Mouse (Mus musculus) heart, postnatal 0 days (tissue): ENCODE measurements around the gene Fyb2.

Experiments
- CTCF ChIP-seq: IDR thresholded peaks from 2 replicates; pipeline ENCODE4 v1.5.1; 2016; ENCODE audit warnings: antibody characterized with exemption, control low read depth, low read depth
- EP300 ChIP-seq: IDR thresholded peaks from 2 replicates; pipeline ENCODE4 v1.6.1; 2016; ENCODE audit warnings: antibody characterized with exemption, low read depth

DNA sequence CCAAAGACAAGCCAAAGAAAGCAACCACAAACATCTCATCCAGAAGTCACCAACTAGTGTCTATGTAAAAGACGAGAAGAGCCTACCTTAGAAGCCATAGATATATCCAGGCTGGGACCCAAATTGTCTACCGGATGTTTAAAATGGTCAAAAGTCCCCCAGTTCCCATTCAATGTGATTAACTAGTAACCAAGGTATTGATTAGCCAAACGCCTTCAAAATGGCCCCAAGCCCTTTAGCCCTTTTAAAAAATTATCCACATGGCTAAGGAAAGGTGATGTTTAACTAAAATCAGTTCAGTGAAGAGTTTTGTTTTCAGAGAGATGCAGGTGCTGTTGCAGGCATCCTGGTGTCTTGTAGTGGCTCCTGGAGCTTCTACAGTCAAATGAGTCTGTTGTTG lies 36.9 kb upstream of the Fyb2 start, which contains the start of gene C8a:
- TF ChIP-seq CTCF, result no peak
- TF ChIP-seq EP300, result no peak
